Mouse (Mus musculus) liver, embryonic 15.5 days (tissue): Measurements from ENCODE around the gene Zdhhc22. TPM values are rescaled to one million over a fixed set of nuclear protein-coding genes. Genes with fewer than 3 reads are reported as not detected.

Experiments
- ATAC-seq: fragments of 200-750 bp; cut with Nextera tagmentation; 2 replicates; pipeline ENCODE4 v1.8.0; 2017; ENCODE audit warnings: moderate number of reproducible peaks, mild to moderate bottlenecking, moderate library complexity; ENCODE audit not compliant: insufficient read depth
- H3K27ac ChIP-seq: fragments of 300-500 bp; sonication (generic); replicated peaks from 2 replicates; pipeline ENCODE4 v1.5.1; 2015; ENCODE audit warnings: mild to moderate bottlenecking, inconsistent platforms
- H3K27me3 ChIP-seq: fragments of 300-500 bp; sonication (generic); 2 replicates; pipeline ENCODE4 v1.6.1; 2015; ENCODE audit warnings: mild to moderate bottlenecking, inconsistent platforms
- H3K36me3 ChIP-seq: fragments of 300-500 bp; sonication (generic); replicated peaks from 2 replicates; pipeline ENCODE4 v1.6.1; 2015; ENCODE audit warnings: moderate library complexity, mild to moderate bottlenecking, inconsistent platforms
- H3K4me1 ChIP-seq: fragments of 300-500 bp; sonication (generic); replicated peaks from 2 replicates; pipeline ENCODE4 v1.6.1; 2015; ENCODE audit warnings: inconsistent platforms
- H3K4me2 ChIP-seq: fragments of 300-500 bp; sonication (generic); 2 replicates; pipeline ENCODE4 v1.6.1; 2015; ENCODE audit warnings: moderate library complexity, mild to moderate bottlenecking, inconsistent platforms
- H3K4me3 ChIP-seq: fragments of 300-500 bp; sonication (generic); replicated peaks from 2 replicates; pipeline ENCODE4 v1.5.1; 2015; ENCODE audit warnings: mild to moderate bottlenecking, inconsistent platforms
- H3K9ac ChIP-seq: fragments of 300-500 bp; sonication (generic); 2 replicates; pipeline ENCODE4 v1.6.1; 2015; ENCODE audit warnings: moderate library complexity, mild to moderate bottlenecking, inconsistent platforms
- H3K9me3 ChIP-seq: fragments of 300-500 bp; sonication (generic); replicated peaks from 2 replicates; pipeline ENCODE4 v1.6.1; 2016; ENCODE audit warnings: inconsistent platforms
- WGBS: fragments of 180-500 bp; shearing (Covaris S2); methylation state at CpG from one replicate; pipeline ENCODE4 v1.1.7; 2015; ENCODE audit warnings: mixed read lengths; ENCODE audit not compliant: insufficient replicate concordance; 5-methylcytosine and 5-hydroxymethylcytosine counted together
- polyA plus RNA-seq: library from polyadenylated mRNA; unstranded; fragments of >200 nt; fragmentation: Nextera tagmentation; extraction: Ambion mirVana; gene quantifications from 2 replicates; pipeline ENCODE4 v1.2.1, GENCODE M21; 2015

Zdhhc22 gene
- polyA plus RNA-seq, 1 experiment from 2014 or later, result 0.05 TPM

GRCm38 (mm10) chr12:86946862-86947574 is 43.2 kb downstream of the Zdhhc22 start, which contains the start of gene Cipc:
Cipc (plus strand) TSS chr12:86947043.
- H3K27ac ChIP-seq, result peak within 1 kb of the TSS; percentile 98
- peaks cover 50% of the 10 kb centered on the region for H3K4me1 ChIP-seq
- H3K27me3 ChIP-seq, result peaks cover 12% of the 10 kb centered on the region
- H3K9me3 ChIP-seq, result no peaks in the 10 kb centered on the region
- peak within 1 kb of the TSS; percentile 96 for H3K4me2 ChIP-seq
- ATAC-seq, result peak; percentile 99
- H3K4me3 ChIP-seq, result peak within 1 kb of the TSS; percentile 85
- H3K36me3 ChIP-seq, result no peaks in the 10 kb centered on the region
- H3K9ac ChIP-seq, result peak within 1 kb of the TSS; percentile 89
- under 1% methylated on average over 64 of the region's 64 CpGs for WGBS

- ATAC-seq, result no peak
- Histone ChIP-seq H3K36me3 (no peaks in the 10 kb centered on the region), H3K4me1 (peaks cover 50% of the 10 kb centered on the region), H3K9me3 (no peaks in the 10 kb centered on the region), H3K27ac (peak overlapping the region; percentile 98), H3K4me2 (peak overlapping the region; percentile 96), H3K9ac (peak overlapping the region; percentile 84), H3K4me3 (peak overlapping the region; percentile 85), H3K27me3 (peaks cover 16% of the 10 kb centered on the region)
- 1% methylated on average over 17 of the region's 17 CpGs for WGBS
Measured at GRCm38 (mm10) chr12:86946301-86946781, 43.9 kb downstream of the Zdhhc22 start.

DNA sequence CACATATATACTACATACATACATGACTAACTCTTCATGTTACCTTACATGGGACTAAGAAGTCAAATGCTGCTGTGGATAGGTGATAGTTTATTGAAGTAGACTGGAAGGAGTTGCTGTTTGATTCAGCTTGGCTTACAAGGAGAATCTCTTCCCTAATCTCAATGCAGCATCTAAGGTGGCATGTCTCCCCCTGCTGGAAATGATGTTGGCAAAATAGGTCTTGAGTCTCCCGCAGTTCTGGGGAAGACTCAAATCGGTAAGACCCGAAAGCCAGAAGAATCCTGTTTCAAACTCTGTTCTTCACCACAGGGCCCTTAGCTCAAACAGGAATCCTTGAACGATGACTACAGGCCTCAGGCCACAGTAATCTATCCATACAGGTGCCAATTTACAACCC is 45.1 kb downstream of the Zdhhc22 start:
- Histone ChIP-seq H3K4me3 (no peak overlapping the region), H3K4me1 (peaks cover 41% of the 10 kb centered on the region), H3K36me3 (no peaks in the 10 kb centered on the region), H3K27me3 (peaks cover 20% of the 10 kb centered on the region), H3K4me2 (peak overlapping the region; percentile 24; the same call in 1 of the 2 replicates), H3K9ac (no peak overlapping the region), H3K27ac (no peak overlapping the region), H3K9me3 (no peaks in the 10 kb centered on the region)
- no peak for ATAC-seq
- 7% methylated on average over 4 of the region's 4 CpGs for WGBS

DNA sequence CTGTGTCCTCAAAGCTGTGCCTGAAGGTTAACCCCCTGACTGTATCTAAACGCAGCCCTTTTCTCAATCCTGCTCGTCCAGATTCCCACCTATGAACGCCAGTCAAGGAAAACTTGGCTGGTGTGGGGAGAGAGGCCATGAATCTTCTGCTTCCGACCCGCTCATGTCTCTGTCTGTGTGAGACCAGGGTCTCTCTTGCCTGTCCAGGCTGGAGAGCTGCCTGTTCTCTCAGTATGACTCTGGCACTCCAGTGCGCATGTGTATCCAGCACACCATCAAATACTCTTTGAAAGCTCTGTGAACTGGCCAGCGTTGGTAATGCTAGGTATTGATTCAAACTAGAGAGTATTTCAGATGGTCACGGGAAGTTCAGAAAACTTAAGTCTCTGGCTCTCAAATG is 46.8 kb downstream of the Zdhhc22 start:
- ATAC-seq, result no peak
- H3K27ac ChIP-seq, result no peak overlapping the region
- peaks cover 24% of the 10 kb centered on the region for H3K4me1 ChIP-seq
- H3K36me3 ChIP-seq, result no peaks in the 10 kb centered on the region
- no peak overlapping the region for H3K9ac ChIP-seq
- H3K4me3 ChIP-seq, result no peak overlapping the region
- WGBS, result 70% methylated on average over 8 of the region's 8 CpGs
- H3K4me2 ChIP-seq, result no peak overlapping the region
- no peaks in the 10 kb centered on the region for H3K9me3 ChIP-seq
- peaks cover 20% of the 10 kb centered on the region for H3K27me3 ChIP-seq

DNA sequence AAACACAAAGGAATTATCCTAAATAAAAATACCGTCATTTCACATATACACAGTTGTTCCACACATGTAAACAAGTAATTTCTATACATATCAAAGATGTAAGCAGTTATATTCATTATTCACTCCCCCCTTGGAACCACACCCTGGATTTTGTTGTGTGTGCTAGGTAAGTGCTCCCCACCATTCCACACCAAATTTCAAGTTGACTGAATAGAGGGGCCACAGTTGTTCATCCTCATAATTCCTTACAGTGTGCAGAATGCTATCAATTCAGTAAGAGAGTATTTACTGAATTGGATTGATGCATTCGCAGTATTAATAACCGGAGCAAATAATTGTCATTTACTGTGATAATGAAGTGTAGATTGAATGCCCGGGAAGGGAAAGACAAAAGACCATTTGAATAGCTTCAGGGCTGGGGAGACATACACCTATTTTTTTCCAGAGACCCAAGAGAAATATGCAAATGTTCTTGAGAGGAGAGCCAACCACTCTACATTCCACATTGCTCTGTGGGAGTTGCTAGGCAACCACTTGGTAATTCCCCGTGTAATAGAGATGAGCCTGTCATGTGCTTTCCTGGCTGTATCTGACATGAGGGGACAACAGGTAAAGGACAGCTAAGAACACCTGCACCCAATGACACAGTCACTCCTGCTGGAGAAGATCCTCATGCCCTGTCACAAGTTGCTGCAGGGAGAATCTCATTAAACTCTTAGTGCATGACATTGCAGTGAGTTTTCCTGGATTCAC is 48.3 kb downstream of the Zdhhc22 start:
- H3K27ac ChIP-seq, result no peak overlapping the region
- H3K4me2 ChIP-seq, result no peak overlapping the region
- H3K36me3 ChIP-seq, result no peaks in the 10 kb centered on the region
- WGBS, result 55% methylated on average over 5 of the region's 5 CpGs
- ATAC-seq, result no peak
- no peak overlapping the region for H3K4me3 ChIP-seq
- peaks cover 12% of the 10 kb centered on the region for H3K4me1 ChIP-seq
- peaks cover 20% of the 10 kb centered on the region for H3K27me3 ChIP-seq
- no peaks in the 10 kb centered on the region for H3K9me3 ChIP-seq
- no peak overlapping the region for H3K9ac ChIP-seq

- ATAC-seq, result no peak
- Histone ChIP-seq H3K27ac (no peak overlapping the region), H3K4me3 (no peak overlapping the region), H3K27me3 (peaks cover 20% of the 10 kb centered on the region), H3K36me3 (no peaks in the 10 kb centered on the region), H3K9me3 (no peaks in the 10 kb centered on the region), H3K4me1 (peaks cover 9% of the 10 kb centered on the region), H3K4me2 (no peak overlapping the region), H3K9ac (no peak overlapping the region)
- 53% methylated on average over 11 of the region's 11 CpGs for WGBS
Measured at GRCm38 (mm10) chr12:86941173-86941572, 49.1 kb downstream of the Zdhhc22 start.

- no peak overlapping the region for H3K9ac ChIP-seq
- no peaks in the 10 kb centered on the region for H3K36me3 ChIP-seq
- H3K4me1 ChIP-seq, result no peaks in the 10 kb centered on the region
- no peak overlapping the region for H3K27ac ChIP-seq
- no peak for ATAC-seq
- H3K9me3 ChIP-seq, result no peaks in the 10 kb centered on the region
- no peak overlapping the region for H3K4me3 ChIP-seq
- peaks cover 20% of the 10 kb centered on the region for H3K27me3 ChIP-seq
- no peak overlapping the region for H3K4me2 ChIP-seq
- 35% methylated on average over 9 of the region's 9 CpGs for WGBS
Measured at GRCm38 (mm10) chr12:86938571-86938970, 51.7 kb downstream of the Zdhhc22 start.

DNA sequence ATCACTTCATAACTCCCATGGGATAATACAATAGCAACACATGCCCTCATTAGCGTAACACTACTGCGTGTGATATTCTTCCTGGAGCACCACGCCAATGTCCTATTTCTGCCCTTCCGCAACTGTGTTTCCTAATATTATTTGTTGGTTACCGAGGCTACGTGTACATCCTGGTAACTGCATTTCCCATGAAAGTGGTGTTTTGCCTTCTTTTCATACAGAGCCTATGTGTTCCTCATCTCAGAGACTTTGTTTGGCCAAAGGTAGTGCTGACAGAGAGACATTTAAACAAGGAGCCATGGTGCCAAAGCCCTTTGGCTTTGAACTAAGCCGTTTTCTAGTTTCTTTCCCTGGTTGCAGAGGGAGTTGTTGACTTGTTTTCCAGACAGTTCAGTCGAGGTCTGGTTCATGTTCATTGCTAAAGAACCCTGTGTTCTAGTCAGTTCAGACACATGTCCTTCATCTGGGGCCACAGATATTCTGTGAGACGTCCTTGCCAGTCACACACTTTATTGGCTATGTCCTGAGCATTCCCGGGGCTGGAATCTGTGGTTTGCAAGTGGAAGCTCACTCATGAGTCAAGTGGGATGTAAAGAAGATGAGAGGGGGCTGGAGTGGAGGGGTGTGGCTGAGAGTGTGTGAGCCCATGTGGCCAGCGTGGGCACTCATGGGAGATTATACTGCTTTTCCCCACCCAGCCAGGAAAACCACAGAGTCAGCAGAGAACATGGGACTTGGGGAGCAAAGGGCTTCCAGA is 53.5 kb downstream of the Zdhhc22 start:
- Histone ChIP-seq H3K36me3 (no peaks in the 10 kb centered on the region), H3K4me3 (no peak overlapping the region), H3K27ac (no peak overlapping the region), H3K9me3 (no peaks in the 10 kb centered on the region), H3K27me3 (peaks cover 5% of the 10 kb centered on the region; the same call in 1 of the 2 replicates), H3K4me1 (no peaks in the 10 kb centered on the region), H3K4me2 (no peak overlapping the region), H3K9ac (no peak overlapping the region)
- 59% methylated on average over 11 of the region's 11 CpGs for WGBS
- no peak for ATAC-seq

DNA sequence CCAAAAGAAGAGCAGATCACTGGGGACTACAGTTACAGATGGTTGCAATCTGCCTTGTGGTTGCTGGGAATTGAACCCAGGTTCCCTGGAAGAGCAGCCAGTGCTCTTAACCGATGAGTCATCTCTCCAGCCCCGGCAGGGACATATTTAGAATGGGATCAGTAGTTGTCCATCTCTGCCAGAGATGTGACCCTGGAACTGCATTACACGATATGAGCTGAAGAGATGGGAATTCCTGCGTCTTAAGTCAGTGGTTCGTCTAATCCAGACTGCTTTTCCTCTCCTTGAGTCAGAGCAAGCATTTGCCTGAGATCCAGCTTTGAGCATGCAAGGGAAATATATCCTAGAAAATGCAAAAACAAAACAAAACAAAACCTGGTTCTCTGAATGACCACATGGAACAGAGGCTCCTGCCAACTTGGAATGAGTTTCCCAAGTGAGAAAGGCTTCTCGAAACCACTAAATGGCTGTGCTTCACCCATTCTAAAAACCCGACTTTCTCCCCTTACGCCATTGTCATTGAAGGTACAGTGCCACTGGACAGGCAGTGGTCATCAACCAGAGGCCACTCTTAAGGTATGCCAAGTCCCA is 54.4 kb downstream of the Zdhhc22 start:
- no peak overlapping the region for H3K4me3 ChIP-seq
- ATAC-seq, result no peak
- H3K4me2 ChIP-seq, result no peak overlapping the region
- peaks cover 3% of the 10 kb centered on the region; the same call in 1 of the 2 replicates for H3K27me3 ChIP-seq
- no peaks in the 10 kb centered on the region for H3K4me1 ChIP-seq
- WGBS, result 65% methylated on average over 8 of the region's 8 CpGs
- no peaks in the 10 kb centered on the region for H3K36me3 ChIP-seq
- no peak overlapping the region for H3K9ac ChIP-seq
- H3K27ac ChIP-seq, result no peak overlapping the region
- H3K9me3 ChIP-seq, result no peaks in the 10 kb centered on the region

DNA sequence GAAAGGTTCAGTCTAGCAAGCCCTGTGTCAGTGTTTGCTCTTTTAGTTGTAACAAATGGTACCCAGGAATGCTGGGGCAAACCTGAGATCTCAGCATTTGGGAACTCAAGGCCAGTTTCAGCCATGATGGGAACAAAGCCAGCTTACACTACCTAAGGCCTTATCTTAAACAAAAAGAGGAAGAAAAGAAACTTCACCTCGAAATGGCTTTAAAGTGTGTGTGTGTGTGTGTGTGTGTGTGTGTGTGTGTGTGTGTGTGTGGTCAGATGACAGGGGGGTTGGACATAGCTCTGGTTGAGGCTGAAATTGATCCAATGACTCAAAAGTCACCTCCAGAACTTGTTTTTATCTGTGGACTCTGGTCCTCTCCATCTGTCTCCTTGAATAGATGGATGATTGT is 55.5 kb downstream of the Zdhhc22 start:
- no peak overlapping the region for H3K4me3 ChIP-seq
- H3K27ac ChIP-seq, result no peak overlapping the region
- H3K36me3 ChIP-seq, result no peaks in the 10 kb centered on the region
- WGBS, result 24% methylated on average over 1 of the region's 1 CpGs
- no peak for ATAC-seq
- no peaks in the 10 kb centered on the region for H3K9me3 ChIP-seq
- peaks cover 3% of the 10 kb centered on the region; the same call in 1 of the 2 replicates for H3K27me3 ChIP-seq
- H3K4me2 ChIP-seq, result no peak overlapping the region
- no peak overlapping the region for H3K9ac ChIP-seq
- no peaks in the 10 kb centered on the region for H3K4me1 ChIP-seq
